Mouse (Mus musculus) forebrain, postnatal 0 days (tissue): ENCODE data around the gene Tectb. TPM values are rescaled to one million over a fixed set of nuclear protein-coding genes. Genes with fewer than 3 reads are reported as not detected.
A peak's percentile ranks its signal among the peaks of the same experiment; 100 is the strongest.

Experiments used
- ATAC-seq: fragments of 200-750 bp; cut with Nextera tagmentation; 2 replicates; pipeline ENCODE4 v1.8.0; 2017; ENCODE audit warnings: mild to moderate bottlenecking, moderate library complexity
- DNase-seq: peaks from one replicate; pipeline ENCODE4 v3.0.0-alpha.2; 2015
- H3K27ac ChIP-seq: fragments of 300-500 bp; sonication (generic); 2 replicates; pipeline ENCODE4 v1.5.1; 2014; ENCODE audit warnings: low read depth, mild to moderate bottlenecking, antibody characterized with exemption, low read length, moderate library complexity, mixed read lengths
- H3K27me3 ChIP-seq: fragments of 300-500 bp; sonication (generic); 2 replicates; pipeline ENCODE4 v1.6.1; 2014; ENCODE audit warnings: mild to moderate bottlenecking, low read length, mixed read lengths; ENCODE audit not compliant: insufficient read depth
- H3K36me3 ChIP-seq: fragments of 300-500 bp; sonication (generic); 2 replicates; pipeline ENCODE4 v1.6.1; 2014; ENCODE audit warnings: mild to moderate bottlenecking, moderate library complexity; ENCODE audit not compliant: insufficient read depth
- H3K4me1 ChIP-seq: fragments of 300-500 bp; sonication (generic); 2 replicates; pipeline ENCODE4 v1.6.1; 2014; ENCODE audit warnings: antibody characterized with exemption; ENCODE audit not compliant: insufficient read depth
- H3K4me2 ChIP-seq: fragments of 300-500 bp; sonication (generic); 2 replicates; pipeline ENCODE4 v1.6.1; 2014; ENCODE audit warnings: low read depth, mild to moderate bottlenecking, moderate library complexity
- H3K4me3 ChIP-seq: fragments of 300-500 bp; sonication (generic); 2 replicates; pipeline ENCODE4 v1.5.1; 2014; ENCODE audit warnings: low read depth, low read length, mixed read lengths
- H3K9ac ChIP-seq: fragments of 300-500 bp; sonication (generic); 2 replicates; pipeline ENCODE4 v1.6.1; 2014; ENCODE audit warnings: mild to moderate bottlenecking
- H3K9me3 ChIP-seq: fragments of 300-500 bp; sonication (generic); 2 replicates; pipeline ENCODE4 v1.6.1; 2016; ENCODE audit warnings: low read length
- CTCF ChIP-seq: sonication (generic); IDR thresholded peaks from 2 replicates; pipeline ENCODE4 v1.5.1; 2016; ENCODE audit warnings: antibody characterized with exemption, control low read depth, low read depth
- WGBS: fragments of 180-500 bp; shearing (Covaris S2); extraction: QIAGEN DNeasy Blood & Tissue Kit; methylation state at CpG from one replicate; pipeline ENCODE4 v1.1.7; 2014; 5-methylcytosine and 5-hydroxymethylcytosine counted together
- polyA plus RNA-seq: library from polyadenylated mRNA; unstranded; fragments of >200 nt; fragmentation: Nextera tagmentation; extraction: Ambion mirVana; gene quantifications from 2 replicates; pipeline ENCODE4 v1.2.1, GENCODE M21; 2015
- total RNA-seq: library from RNA; depleted of rRNA; stranded (reverse); fragments of >200 nt; gene quantifications from 2 replicates; pipeline ENCODE4 v1.2.3, GENCODE M21; 2014

The Tectb gene
- total and polyA plus RNA-seq, 2 experiments from 2014 or later: 0.16 TPM; not detected in 1

- 80% methylated on average over 7 of the region's 7 CpGs for WGBS
- H3K4me2 ChIP-seq: no peak overlapping the region
- DNase-seq (no peak), ATAC-seq (no peak)
- no peak overlapping the region for H3K4me3 ChIP-seq
- no peak overlapping the region for H3K27ac ChIP-seq
- H3K4me1 ChIP-seq: no peaks in the 10 kb centered on the region
- H3K9me3 ChIP-seq: no peaks in the 10 kb centered on the region
- no peak overlapping the region for H3K9ac ChIP-seq
- no peak for TF ChIP-seq CTCF
- H3K27me3 ChIP-seq: no peaks in the 10 kb centered on the region
- no peaks in the 10 kb centered on the region for H3K36me3 ChIP-seq
Observed at GRCm38 (mm10) chr19:55138506-55138905, 42.0 kb upstream of the Tectb start.

- no peaks in the 10 kb centered on the region for H3K9me3 ChIP-seq
- no peaks in the 10 kb centered on the region for H3K36me3 ChIP-seq
- no peak overlapping the region for H3K4me3 ChIP-seq
- no peak overlapping the region for H3K9ac ChIP-seq
- WGBS: 93% methylated on average over 7 of the region's 7 CpGs
- H3K4me1 ChIP-seq: no peaks in the 10 kb centered on the region
- no peaks in the 10 kb centered on the region for H3K27me3 ChIP-seq
- ATAC-seq: no peak
- H3K27ac ChIP-seq: no peak overlapping the region
- TF ChIP-seq CTCF: no peak
- H3K4me2 ChIP-seq: no peak overlapping the region
- DNase-seq: no peak
Observed at GRCm38 (mm10) chr19:55139301-55139700, 41.2 kb upstream of the Tectb start.

DNA sequence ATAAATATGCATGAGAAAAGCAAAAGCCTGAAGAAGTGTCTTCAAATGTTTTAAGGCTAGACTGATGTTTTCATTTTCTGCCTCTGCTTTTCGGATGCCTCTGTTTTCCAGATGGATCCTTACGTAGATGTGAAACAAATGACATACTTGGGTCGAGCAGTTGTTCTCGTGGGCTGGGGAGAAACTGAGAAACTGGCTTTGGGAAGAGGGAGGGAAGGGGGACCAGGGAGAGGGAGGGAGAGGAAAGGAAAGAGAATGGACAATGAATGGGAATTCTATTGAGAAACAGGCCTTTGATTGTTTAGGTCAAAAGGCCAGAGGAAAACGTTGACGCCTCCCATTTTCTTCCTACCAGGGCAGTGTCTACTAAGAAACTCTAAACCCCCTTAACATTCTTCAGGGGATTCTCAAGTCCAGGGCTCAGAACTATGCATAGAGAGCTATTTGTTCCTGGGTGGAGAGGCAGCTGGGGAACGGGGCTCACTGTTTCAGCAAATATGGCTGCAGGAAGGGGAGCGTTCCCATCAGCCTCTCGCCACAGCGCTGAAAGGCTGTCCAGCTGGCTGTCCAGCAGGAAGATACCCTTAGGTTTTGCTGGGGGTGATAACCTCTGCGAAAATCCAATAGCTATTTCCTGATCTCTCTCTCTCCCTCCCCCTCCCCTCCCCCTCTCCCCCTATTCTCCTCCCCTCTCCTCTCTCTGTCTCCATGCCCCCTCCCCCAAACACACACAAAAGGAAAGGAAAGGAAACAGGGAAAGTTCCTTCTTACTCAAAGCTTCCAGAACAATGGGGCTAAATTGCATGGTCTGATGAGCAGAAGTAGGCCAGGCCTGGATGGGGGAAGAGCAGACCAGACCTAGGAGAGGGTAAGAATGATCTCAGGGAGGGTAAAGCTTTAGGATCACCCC lies 36.9 kb upstream of the Tectb start:
- 14% methylated on average over 11 of the region's 11 CpGs for WGBS
- H3K36me3 ChIP-seq: no peaks in the 10 kb centered on the region
- no peaks in the 10 kb centered on the region for H3K4me1 ChIP-seq
- no peak overlapping the region for H3K4me3 ChIP-seq
- DNase-seq (peak; percentile 6), ATAC-seq (peak; percentile 38)
- no peak overlapping the region for H3K27ac ChIP-seq
- no peak overlapping the region for H3K9ac ChIP-seq
- no peaks in the 10 kb centered on the region for H3K9me3 ChIP-seq
- TF ChIP-seq CTCF: no peak
- no peak overlapping the region for H3K4me2 ChIP-seq
- H3K27me3 ChIP-seq: no peaks in the 10 kb centered on the region

GRCm38 (mm10) chr19:55144691-55145090 lies 35.8 kb upstream of the Tectb start:
- Histone ChIP-seq H3K4me3 (no peak overlapping the region), H3K36me3 (no peaks in the 10 kb centered on the region), H3K4me2 (no peak overlapping the region), H3K27me3 (no peaks in the 10 kb centered on the region), H3K9me3 (no peaks in the 10 kb centered on the region), H3K4me1 (no peaks in the 10 kb centered on the region), H3K27ac (no peak overlapping the region; the same call in 1 of the 2 replicates), H3K9ac (no peak overlapping the region)
- DNase-seq (no peak), ATAC-seq (no peak)
- TF ChIP-seq CTCF: no peak
- WGBS: 50% methylated on average over 5 of the region's 5 CpGs

DNA sequence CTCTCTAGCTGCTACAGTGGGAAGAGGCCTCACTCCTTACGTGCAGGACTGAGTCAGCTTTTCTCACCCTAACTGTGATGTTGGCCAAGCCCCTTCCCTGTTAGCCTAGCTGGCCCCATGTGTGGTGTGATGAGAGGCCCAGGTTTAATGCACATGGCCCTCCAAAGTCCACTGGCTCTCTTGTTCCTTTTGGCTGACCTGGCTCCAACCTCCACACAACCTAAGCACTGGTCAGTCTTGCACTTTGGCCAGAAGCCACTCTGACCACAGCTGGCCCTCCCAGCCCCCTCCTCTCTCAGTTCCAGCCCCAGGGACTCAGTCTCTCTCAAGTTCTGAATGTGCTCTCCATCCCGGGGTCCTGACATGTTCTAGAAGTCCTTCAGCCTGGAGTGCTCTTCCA lies 35.4 kb upstream of the Tectb start:
- Histone ChIP-seq H3K27me3 (no peaks in the 10 kb centered on the region), H3K4me1 (no peaks in the 10 kb centered on the region), H3K4me2 (no peak overlapping the region), H3K36me3 (no peaks in the 10 kb centered on the region), H3K4me3 (no peak overlapping the region), H3K27ac (no peak overlapping the region), H3K9ac (no peak overlapping the region), H3K9me3 (no peaks in the 10 kb centered on the region)
- DNase-seq: no peak
- WGBS: 93% methylated on average over 2 of the region's 2 CpGs
- no peak for ATAC-seq
- TF ChIP-seq CTCF: no peak

GRCm38 (mm10) chr19:55147568-55147967 lies 33.0 kb upstream of the Tectb start:
- Histone ChIP-seq H3K4me2 (no peak overlapping the region), H3K4me3 (no peak overlapping the region), H3K9me3 (no peaks in the 10 kb centered on the region), H3K9ac (no peak overlapping the region), H3K4me1 (no peaks in the 10 kb centered on the region), H3K27me3 (no peaks in the 10 kb centered on the region), H3K27ac (no peak overlapping the region), H3K36me3 (no peaks in the 10 kb centered on the region)
- no peak for TF ChIP-seq CTCF
- DNase-seq (no peak), ATAC-seq (no peak)
- WGBS: 79% methylated on average over 9 of the region's 9 CpGs

- H3K27me3 ChIP-seq: no peaks in the 10 kb centered on the region
- no peaks in the 10 kb centered on the region for H3K4me1 ChIP-seq
- WGBS: 92% methylated on average over 6 of the region's 6 CpGs
- no peaks in the 10 kb centered on the region for H3K36me3 ChIP-seq
- H3K27ac ChIP-seq: no peak overlapping the region
- H3K4me2 ChIP-seq: no peak overlapping the region
- H3K9ac ChIP-seq: no peak overlapping the region
- no peak overlapping the region for H3K4me3 ChIP-seq
- no peak for TF ChIP-seq CTCF
- ATAC-seq (no peak), DNase-seq (no peak)
- H3K9me3 ChIP-seq: no peaks in the 10 kb centered on the region
Observed at GRCm38 (mm10) chr19:55148109-55148508, 32.4 kb upstream of the Tectb start.
